Mouse (Mus musculus) heart, adult 9 months (tissue): ENCODE results near the gene Pofut2.
A peak's percentile ranks its signal among the peaks of the same experiment; 100 is the strongest.

Experiments
- DNase-seq, 2 experiments: peaks; one replicate each; pipeline ENCODE4 v3.0.0; 2022; ENCODE audit warnings: low spot score in 2 of 2

The Pofut2 gene

GRCm38 (mm10) chr10:77229609-77230595 is 29.1 kb upstream of the Pofut2 start:
- no peak for DNase-seq

GRCm38 (mm10) chr10:77231861-77232755 is 26.9 kb upstream of the Pofut2 start:
- no peak for DNase-seq

DNA sequence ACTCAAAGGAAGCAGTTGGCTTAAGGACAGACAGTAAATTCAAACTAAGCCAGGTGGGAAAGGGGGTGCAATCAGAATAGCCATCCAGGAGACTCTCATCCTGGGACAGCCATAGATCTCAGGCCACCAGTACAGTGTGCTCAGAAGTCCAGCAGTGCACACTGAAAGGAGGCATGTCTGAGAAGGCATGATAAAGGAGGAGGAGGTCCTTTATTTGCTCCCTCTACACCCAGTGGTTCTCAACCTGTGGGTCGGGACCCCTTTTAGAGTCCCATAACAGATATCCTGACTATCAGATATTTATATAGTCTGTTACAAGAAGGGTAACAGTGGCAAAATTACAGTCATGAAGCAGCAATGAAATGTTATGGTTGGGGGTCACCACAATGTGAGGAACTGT is 25.8 kb upstream of the Pofut2 start:
- no peak for DNase-seq

DNA sequence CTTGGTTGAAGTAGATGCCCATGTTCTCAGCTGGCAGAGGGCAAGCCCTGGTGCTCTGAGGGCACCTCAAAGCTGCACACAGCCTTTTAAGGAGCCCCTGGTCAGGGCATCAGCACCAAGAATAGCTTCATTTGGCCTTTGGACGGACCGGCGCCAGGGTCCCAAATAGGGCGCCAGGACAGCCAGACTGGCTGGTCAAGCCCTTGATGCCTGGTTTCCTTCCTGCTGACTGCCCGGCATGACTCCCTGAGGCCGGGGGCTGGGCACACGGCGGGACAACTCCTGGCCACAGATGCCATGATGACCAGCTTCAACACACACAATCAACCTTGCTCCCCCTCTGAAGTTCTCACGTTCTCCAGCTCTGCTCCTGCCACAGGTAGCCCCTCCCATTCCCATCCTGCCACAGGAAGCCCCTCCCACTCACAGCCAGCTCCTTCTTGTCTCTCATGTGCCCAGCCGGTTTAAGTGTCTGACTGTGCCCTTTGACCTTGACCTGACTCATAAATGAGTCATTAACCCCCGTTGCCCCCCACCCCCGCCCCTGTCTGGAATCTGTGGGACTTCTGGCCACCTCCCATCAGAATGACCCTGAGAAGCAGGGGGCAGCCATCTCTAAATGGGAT is 23.9 kb upstream of the Pofut2 start:
- DNase-seq, result no peak

DNA sequence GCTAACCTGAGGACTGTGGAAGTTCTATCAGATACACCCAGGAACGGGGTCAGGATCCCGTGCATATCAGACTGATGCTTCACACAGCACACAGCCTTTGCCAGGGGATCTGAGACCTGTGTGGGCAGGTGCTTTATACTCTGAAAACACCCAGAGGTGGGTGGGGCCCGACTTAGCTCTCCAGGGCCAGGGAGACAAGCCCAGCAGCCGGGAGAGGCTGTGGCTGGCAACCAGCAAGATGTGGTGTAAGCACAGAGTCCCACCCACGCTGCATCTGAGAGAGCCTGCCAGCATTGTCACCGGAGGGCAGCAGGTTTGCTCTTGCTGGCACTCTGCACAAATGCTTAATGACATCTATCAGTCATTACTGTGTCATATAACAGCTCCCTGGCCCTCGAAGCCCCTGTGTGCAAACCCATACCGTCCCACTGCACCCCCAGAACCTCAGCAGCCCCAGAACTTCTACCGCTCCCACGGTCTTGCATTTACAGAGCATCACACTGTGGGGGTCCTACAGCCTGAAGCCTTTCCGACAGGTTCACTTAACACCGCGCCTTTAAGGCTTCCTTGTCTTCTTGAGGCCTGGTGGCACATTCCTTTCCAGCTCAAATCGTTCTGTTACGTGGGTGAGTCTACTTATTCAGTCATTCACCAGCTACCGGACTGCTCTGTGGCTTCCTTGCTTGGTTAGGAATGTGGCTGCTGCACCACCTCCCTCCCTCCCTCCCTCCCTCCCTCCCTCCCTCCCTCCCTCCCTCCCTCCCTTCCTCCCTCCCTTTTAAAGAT is 21.0 kb upstream of the Pofut2 start:
- DNase-seq, result no peak

GRCm38 (mm10) chr10:77240764-77241163 is 18.3 kb upstream of the Pofut2 start:
- peak in 1 of 2 experiments; percentile 34 for DNase-seq

DNA sequence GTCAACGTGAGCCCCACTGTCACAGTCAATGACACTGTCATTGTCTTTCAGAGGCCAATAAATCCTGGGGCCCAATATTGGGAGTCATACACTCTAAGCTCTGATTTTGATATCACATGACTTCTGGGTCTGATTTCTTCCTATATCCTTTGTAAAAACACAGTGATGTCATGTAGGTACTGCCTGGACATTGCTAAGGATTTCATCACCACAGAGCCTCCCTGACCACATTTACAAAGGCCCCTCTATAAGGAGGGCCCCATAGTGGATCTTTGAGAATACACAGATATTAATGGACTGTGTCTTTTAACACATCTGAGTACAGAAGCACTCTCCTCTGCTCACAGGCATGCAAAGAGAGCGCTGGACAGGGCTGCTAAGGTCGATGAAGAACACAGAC is 16.6 kb upstream of the Pofut2 start:
- no peak for DNase-seq

- DNase-seq, result no peak
Measured at GRCm38 (mm10) chr10:77242871-77243270, 16.1 kb upstream of the Pofut2 start.

DNA sequence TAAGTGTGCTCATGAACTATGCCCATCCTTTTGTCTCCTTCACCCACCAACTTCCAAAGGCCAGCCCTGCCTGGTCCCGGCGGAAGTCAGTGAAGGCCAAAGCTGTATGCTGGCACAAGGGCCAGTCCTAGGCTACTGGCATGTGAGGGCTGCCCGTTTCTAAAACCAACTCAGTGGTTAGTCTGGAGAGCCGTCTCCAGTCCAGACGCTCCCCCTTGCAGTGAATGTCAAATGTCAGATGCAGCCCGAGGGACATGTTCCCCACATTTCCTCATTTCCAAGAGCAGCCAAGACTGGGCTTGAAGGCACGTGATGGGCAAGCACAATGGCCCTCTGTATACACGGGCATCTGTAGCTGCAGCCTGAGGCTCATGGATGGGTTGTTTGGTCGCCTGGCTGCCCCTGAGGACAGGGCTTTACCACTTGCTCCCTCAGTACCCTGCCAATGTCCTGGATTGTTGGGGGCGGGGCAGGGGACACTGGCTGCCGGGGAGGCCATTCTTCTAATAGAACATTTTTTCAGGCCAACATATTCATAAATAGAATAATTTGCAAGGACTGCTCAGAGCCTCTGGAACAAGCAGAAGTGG is 15.4 kb upstream of the Pofut2 start:
- DNase-seq, result no peak

- DNase-seq, result no peak
Measured at GRCm38 (mm10) chr10:77244777-77245176, 14.2 kb upstream of the Pofut2 start.

DNA sequence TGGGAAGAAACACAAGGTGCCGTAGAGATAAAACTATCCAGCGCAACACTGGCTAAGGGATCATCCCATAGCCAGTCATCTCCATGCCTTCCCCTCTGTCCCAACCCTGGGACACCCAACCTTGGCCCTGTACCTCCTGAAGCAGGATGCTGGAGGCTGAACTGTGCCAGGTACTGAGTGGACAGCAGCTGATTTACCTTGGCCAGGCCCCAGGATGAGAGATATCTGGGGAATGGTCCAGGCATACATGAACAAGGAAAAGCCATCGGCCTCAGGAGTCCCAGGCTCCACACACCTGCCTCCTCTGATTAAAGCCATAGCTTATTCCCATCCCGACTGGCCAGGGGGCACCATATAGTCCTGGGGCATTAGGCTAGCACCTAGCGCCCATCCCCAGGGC is 12.0 kb upstream of the Pofut2 start:
- no peak for DNase-seq

DNA sequence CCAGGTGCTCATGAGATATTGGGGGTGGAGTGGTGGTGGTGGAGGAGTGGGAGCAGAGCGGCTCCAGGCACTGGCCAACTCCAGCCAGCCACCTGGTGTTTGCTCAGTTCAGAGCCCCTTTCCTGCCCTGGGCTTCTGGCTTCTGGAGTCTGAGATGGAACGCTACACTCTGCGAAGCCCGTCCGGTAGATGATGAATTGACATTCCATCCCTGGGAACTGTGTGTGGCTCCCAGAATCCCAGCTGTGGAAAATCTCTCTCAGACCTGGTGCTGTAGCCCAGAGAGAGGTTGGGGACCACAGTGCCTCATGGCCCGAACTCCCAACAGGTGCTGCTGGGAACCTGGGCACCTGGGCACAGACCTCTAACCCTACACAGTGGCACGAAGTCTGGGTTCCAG is 11.3 kb upstream of the Pofut2 start:
- DNase-seq, result no peak

DNA sequence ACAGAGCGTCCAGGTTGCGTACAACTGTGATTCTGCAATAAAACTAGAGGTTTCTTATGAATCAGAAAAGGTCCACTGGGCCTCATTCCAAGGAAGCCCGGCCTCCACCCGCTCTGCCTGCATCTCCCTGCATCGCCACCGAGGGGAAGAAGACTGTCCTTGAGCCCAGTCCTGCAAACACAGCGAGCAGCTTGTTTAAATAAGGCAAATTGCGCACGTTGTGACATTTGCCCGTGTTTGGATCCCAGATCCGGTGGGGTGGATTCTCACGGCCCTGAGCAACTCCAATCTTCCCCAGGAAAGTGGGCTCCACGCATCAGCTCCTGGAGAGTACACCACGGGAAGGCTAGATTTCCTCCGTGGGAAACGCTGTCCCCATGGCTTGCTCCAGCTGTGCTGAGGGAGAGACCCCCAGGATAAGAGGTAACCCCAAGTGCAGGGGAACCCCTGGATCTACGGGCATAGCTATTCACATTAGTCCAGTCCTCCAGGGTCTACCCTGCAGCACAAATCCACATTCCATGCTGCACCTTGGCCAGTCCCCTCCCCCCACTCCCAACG is 7.7 kb upstream of the Pofut2 start:
- DNase-seq, result peak in 1 of 2 experiments; percentile 19

- DNase-seq, result peak; percentile 54 to 72
Measured at GRCm38 (mm10) chr10:77251784-77252539, 7.1 kb upstream of the Pofut2 start.

DNA sequence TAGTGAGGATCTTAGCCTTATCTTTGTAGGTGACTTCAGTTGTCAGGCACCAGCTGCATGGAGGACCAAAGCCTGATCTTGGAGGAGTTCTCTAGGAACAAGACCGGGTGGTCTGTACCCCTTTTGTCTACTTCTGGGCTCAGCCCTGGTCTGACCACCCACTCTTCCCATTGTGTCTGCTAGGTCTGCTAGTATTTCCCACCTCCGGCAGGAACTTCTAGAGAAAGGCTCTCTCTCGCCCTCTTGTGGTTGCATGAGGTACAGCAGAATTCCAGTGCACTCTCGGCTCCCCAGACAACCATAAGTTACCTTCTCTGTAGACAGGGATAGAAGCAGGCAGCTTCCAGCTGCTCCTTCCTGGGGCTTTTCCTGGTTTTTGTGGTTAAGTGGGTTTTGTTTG is 6.2 kb upstream of the Pofut2 start:
- peak; percentile 49 to 81 for DNase-seq

DNA sequence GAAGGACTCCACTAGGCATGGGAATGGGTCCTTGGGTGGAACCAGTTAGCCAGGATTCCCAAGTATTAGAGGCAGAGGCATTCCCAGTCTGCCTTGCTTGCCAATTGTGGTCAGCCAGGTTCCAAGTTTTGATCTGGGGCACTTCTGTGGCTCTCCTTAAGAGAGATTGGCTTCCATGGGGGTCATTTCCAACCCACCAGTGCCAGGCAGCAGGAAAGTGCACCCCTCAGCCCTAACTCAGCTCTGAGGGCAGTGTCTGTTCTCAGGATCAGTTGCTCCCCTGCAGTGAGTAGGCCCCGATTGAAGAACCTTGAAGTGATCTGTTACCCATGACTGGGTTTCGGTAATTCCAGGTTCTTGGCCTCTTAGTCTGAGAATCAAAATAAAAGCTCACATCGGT is 3.8 kb upstream of the Pofut2 start:
- no peak for DNase-seq

GRCm38 (mm10) chr10:77255676-77256075 is 3.3 kb upstream of the Pofut2 start:
- no peak for DNase-seq

GRCm38 (mm10) chr10:77258041-77258590 is 902 bp upstream of the Pofut2 start:
- no peak for DNase-seq

DNA sequence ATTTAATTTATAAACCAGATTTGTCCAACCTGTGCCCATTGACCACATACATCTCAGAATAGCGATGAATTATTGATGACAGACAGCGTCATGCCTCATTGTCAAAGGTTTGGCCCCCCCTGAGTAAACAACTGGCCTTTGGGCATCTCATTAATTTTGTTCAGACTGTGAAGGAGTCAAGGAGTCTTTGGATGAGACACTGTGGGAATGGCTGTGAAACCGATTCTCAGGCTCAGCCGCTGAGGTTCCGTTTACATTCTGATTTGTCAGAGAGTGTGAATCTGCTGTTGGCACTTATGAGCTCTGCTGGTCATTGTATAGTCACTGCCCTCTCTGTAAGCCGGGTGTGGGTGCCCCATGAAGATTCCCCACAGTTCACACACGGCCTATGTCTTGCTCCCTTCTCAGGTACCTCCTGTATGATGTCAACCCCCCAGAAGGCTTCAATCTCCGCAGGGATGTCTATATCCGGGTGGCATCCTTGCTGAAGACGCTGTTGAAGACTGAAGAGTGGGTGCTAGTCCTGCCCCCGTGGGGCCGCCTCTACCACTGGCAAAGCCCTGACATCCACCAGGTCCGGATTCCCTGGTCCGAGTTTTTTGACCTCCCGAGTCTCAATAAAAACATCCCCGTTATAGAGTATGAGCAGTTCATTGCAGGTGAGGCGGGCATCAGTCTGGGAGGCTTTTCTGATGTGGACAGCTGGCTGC is 1.3 kb downstream of the Pofut2 start:
- no peak for DNase-seq
